Mouse (Mus musculus) liver, embryonic 14.5 days (tissue): ENCODE data around the gene Xpo4. TPM values are rescaled to one million over a fixed set of nuclear protein-coding genes. Genes with fewer than 3 reads are reported as not detected.

Experiments used
- ATAC-seq: fragments of 200-750 bp; cut with Nextera tagmentation; 2 replicates; pipeline ENCODE4 v1.8.0; 2017; ENCODE audit warnings: moderate number of reproducible peaks, mild to moderate bottlenecking, moderate library complexity; ENCODE audit not compliant: insufficient read depth
- DNase-seq, 3 experiments: peaks; one replicate each; pipeline ENCODE4 v3.0.0-alpha.2; 2012 to 2013; ENCODE audit warnings: low read depth in 3 of 3, low spot score in 3 of 3
- H3K27ac ChIP-seq: fragments of 300-500 bp; sonication (generic); 2 replicates; pipeline ENCODE4 v1.5.1; 2014; ENCODE audit warnings: moderate library complexity, mild to moderate bottlenecking, control low read depth, inconsistent platforms
- H3K27me3 ChIP-seq: fragments of 300-500 bp; sonication (generic); 2 replicates; pipeline ENCODE4 v1.6.1; 2014; ENCODE audit warnings: mild to moderate bottlenecking, low read length, moderate library complexity; ENCODE audit not compliant: control insufficient read depth, insufficient read depth
- H3K36me3 ChIP-seq: fragments of 300-500 bp; sonication (generic); replicated peaks from 2 replicates; pipeline ENCODE4 v1.6.1; 2014; ENCODE audit warnings: low read depth; ENCODE audit not compliant: control insufficient read depth, insufficient read depth
- H3K4me1 ChIP-seq, 2 experiments: fragments of 200-500 bp in 1 of 2; fragments of 300-500 bp in 1 of 2; sonication (generic) in 1 of 2; replicated peaks; 2 replicates each; pipeline ENCODE4 v1.6.1; 2012 to 2014; ENCODE audit warnings: antibody characterized with exemption in 1 of 2, inconsistent platforms in 1 of 2, low read length in 1 of 2; ENCODE audit not compliant: control insufficient read depth in 2 of 2, insufficient read depth in 2 of 2
- H3K4me2 ChIP-seq: fragments of 300-500 bp; sonication (generic); 2 replicates; pipeline ENCODE4 v1.6.1; 2014; ENCODE audit warnings: low read depth, mild to moderate bottlenecking, control low read depth, moderate library complexity
- H3K4me3 ChIP-seq, 2 experiments: fragments of 200-500 bp in 1 of 2; fragments of 300-500 bp in 1 of 2; sonication (generic) in 1 of 2; 2 replicates each; pipeline ENCODE4 v1.5.1; 2012 to 2014; ENCODE audit warnings: low read depth in 2 of 2, low read length in 2 of 2, mild to moderate bottlenecking in 2 of 2, control low read depth in 1 of 2, inconsistent platforms in 1 of 2, moderate library complexity in 1 of 2; ENCODE audit not compliant: insufficient read depth in 1 of 2
- H3K9ac ChIP-seq: fragments of 300-500 bp; sonication (generic); replicated peaks from 2 replicates; pipeline ENCODE4 v1.6.1; 2014; ENCODE audit warnings: mild to moderate bottlenecking, control low read depth, moderate library complexity
- H3K9me3 ChIP-seq: fragments of 300-500 bp; sonication (generic); 2 replicates; pipeline ENCODE4 v1.6.1; 2016; ENCODE audit warnings: low read length, mixed read lengths; ENCODE audit not compliant: control insufficient read depth
- CTCF ChIP-seq: IDR thresholded peaks from 2 replicates; pipeline ENCODE4 v1.5.1; 2016; ENCODE audit warnings: antibody characterized with exemption, low read depth, control low read depth
- EP300 ChIP-seq: IDR thresholded peaks from 2 replicates; pipeline ENCODE4 v1.6.1; 2016; ENCODE audit warnings: antibody characterized with exemption, low read depth
- WGBS: fragments of 180-500 bp; shearing (Covaris S2); extraction: QIAGEN DNeasy Blood & Tissue Kit; methylation state at CpG from one replicate; pipeline ENCODE4 v1.1.7; 2014; ENCODE audit not compliant: insufficient replicate concordance; 5-methylcytosine and 5-hydroxymethylcytosine counted together
- polyA plus RNA-seq, 2 experiments: library from polyadenylated mRNA; depleted of rRNA in 1 of 2; stranded (reverse) in 1 of 2; unstranded in 1 of 2; fragments of >200 nt; fragmentation: Nextera tagmentation in 1 of 2; extraction: Ambion mirVana in 1 of 2; gene quantifications; 2 replicates each; pipeline versions ENCODE4 v1.2.1 to v1.2.3; 2012 to 2014

Gene Xpo4
- polyA plus RNA-seq, 2 experiments = 6.8 to 14.5 TPM

GRCm38 (mm10) chr14:57527598-57527997 is 137.6 kb downstream of the Xpo4 start:
- H3K27me3 ChIP-seq = peaks cover 41% of the 10 kb centered on the region
- H3K4me1 ChIP-seq = peaks cover 0 to 10% of the 10 kb centered on the region in 2 experiments; a peak in 3 of 4 replicates
- no peaks in the 10 kb centered on the region for H3K9me3 ChIP-seq
- WGBS = 39% methylated on average over 2 of the region's 2 CpGs
- no peak overlapping the region for H3K9ac ChIP-seq
- H3K27ac ChIP-seq = no peak overlapping the region
- no peaks in the 10 kb centered on the region for H3K36me3 ChIP-seq
- no peak for ATAC-seq
- DNase-seq = no peak
- TF ChIP-seq CTCF (no peak), EP300 (no peak)
- no peak overlapping the region for H3K4me3 ChIP-seq
- no peak overlapping the region for H3K4me2 ChIP-seq

Other genes with a start within 250 kb of the Xpo4 start
- gene Ift88, start 241.4 kb downstream of the Xpo4 start, polyA plus RNA-seq (2012; rRNA removed) = 1.1 and 1.6 TPM in 2 replicates
- gene Ift88, start 241.4 kb downstream of the Xpo4 start, polyA plus RNA-seq (2014; fragmentation: Nextera tagmentation; extraction: Ambion mirVana) = 1.6 and 1.8 TPM in 2 replicates
- gene Il17d, start 140.7 kb downstream of the Xpo4 start, polyA plus RNA-seq (2012; rRNA removed) = 0.50 and 0.62 TPM in 2 replicates
- gene Il17d, start 140.7 kb downstream of the Xpo4 start, polyA plus RNA-seq (2014; fragmentation: Nextera tagmentation; extraction: Ambion mirVana) = 0.08 TPM in 1 of 2 replicates, not detected in the other
- 11.4 and 14.0 TPM in 2 replicates for gene Eef1akmt1, start 93.8 kb downstream of the Xpo4 start, polyA plus RNA-seq (2012; rRNA removed)
- gene Eef1akmt1, start 93.8 kb downstream of the Xpo4 start, polyA plus RNA-seq (2014; fragmentation: Nextera tagmentation; extraction: Ambion mirVana) = 41.8 and 43.5 TPM in 2 replicates
- not detected in 2 replicates for gene Gm49361, start 80.7 kb upstream of the Xpo4 start, polyA plus RNA-seq (2012; rRNA removed)
- not detected in 2 replicates for gene Gm49361, start 80.7 kb upstream of the Xpo4 start, polyA plus RNA-seq (2014; fragmentation: Nextera tagmentation; extraction: Ambion mirVana)
- gene Lats2, start 93.0 kb upstream of the Xpo4 start, polyA plus RNA-seq (2012; rRNA removed) = 2.6 and 3.2 TPM in 2 replicates
- gene Lats2, start 93.0 kb upstream of the Xpo4 start, polyA plus RNA-seq (2014; fragmentation: Nextera tagmentation; extraction: Ambion mirVana) = 3.9 and 4.1 TPM in 2 replicates
- gene Sap18, start 132.8 kb upstream of the Xpo4 start, polyA plus RNA-seq (2012; rRNA removed) = 4.7 and 18.0 TPM in 2 replicates
- gene Sap18, start 132.8 kb upstream of the Xpo4 start, polyA plus RNA-seq (2014; fragmentation: Nextera tagmentation; extraction: Ambion mirVana) = 6.0 and 13.3 TPM in 2 replicates
- gene Ska3, start 160.8 kb upstream of the Xpo4 start, polyA plus RNA-seq (2012; rRNA removed) = 4.7 and 8.1 TPM in 2 replicates
- 9.6 and 10.4 TPM in 2 replicates for gene Ska3, start 160.8 kb upstream of the Xpo4 start, polyA plus RNA-seq (2014; fragmentation: Nextera tagmentation; extraction: Ambion mirVana)
- gene Mrpl57, start 160.8 kb upstream of the Xpo4 start, polyA plus RNA-seq (2012; rRNA removed) = 23.6 and 48.3 TPM in 2 replicates
- 149 and 161 TPM in 2 replicates for gene Mrpl57, start 160.8 kb upstream of the Xpo4 start, polyA plus RNA-seq (2014; fragmentation: Nextera tagmentation; extraction: Ambion mirVana)
- gene Zdhhc20, start 224.8 kb upstream of the Xpo4 start, polyA plus RNA-seq (2012; rRNA removed) = 1.9 and 3.4 TPM in 2 replicates
- gene Zdhhc20, start 224.8 kb upstream of the Xpo4 start, polyA plus RNA-seq (2014; fragmentation: Nextera tagmentation; extraction: Ambion mirVana) = 6.6 and 7.6 TPM in 2 replicates